ENCODE assay signal across 8 mouse cellular contexts in the genomic region with DNA sequence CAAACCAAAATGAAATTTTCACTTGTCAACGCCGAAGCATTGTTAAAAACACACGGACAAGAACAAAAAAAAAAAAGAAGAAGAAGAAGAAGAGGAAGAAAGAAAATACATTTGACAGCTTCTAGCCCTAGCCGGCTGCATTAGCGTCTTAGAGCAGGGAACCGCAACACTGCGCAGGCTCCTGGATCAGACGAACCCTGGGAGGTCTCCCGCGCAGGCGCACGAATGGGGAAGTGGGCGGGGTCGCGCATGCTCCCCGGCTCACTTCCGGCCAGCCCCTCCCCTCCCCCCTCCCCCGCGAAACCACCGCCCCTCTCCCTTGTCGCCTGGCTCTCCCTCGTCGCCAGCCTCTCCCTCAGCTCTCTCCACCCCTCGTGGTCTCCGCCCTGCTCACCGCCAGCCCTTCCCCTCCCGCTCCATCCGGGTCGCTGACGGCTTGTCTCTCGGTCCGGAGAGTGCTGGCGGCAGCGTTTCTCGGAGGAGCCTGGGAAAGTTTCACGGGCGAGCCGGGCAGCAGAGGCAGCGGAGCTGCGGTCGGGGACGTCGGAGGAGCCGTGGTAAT. TPM values are rescaled to one million over a fixed set of nuclear protein-coding genes. Genes with fewer than 3 reads are reported as not detected.
DNase-seq lines count a peak whose midpoint lies in the region; ATAC-seq lines count a peak whose summit lies in the region.

A gene (plus strand): TSS at position 318 of the 562 bp plus-strand sequence.

- peak; percentile 99 for ATAC-seq in hindbrain, embryonic 12.5 days (ENCODE audit: low FRiP score)

- H3K27ac ChIP-seq in hindbrain, embryonic 12.5 days: peak within 1 kb of the TSS; percentile 95

- peak; percentile 98 for DNase-seq in NIH3T3 (ENCODE audit: low read depth)
- peak; percentile 98 to 99 for DNase-seq in cerebellum, postnatal 10 days
- DNase-seq in frontal cortex, postnatal 10 days (ENCODE audit: low spot score in 2 of 2): peak; percentile 91 to 95
- peak; percentile 91 to 95 for DNase-seq in layer of hippocampus, postnatal 14 days (ENCODE audit: low spot score in 2 of 2)
- peak; percentile 97 for DNase-seq in lung, postnatal 14 days
- peak; percentile 91 for DNase-seq in retina, adult 2 months (ENCODE audit: low read depth, low spot score)
- DNase-seq in thymus, postnatal 36 days: peak; percentile 94 to 96

- no peaks in the 10 kb centered on the region for H3K36me3 ChIP-seq in hindbrain, embryonic 12.5 days

- H3K4me3 ChIP-seq in hindbrain, embryonic 12.5 days: peak within 1 kb of the TSS; percentile 94

- no peaks in the 10 kb centered on the region for H3K27me3 ChIP-seq in hindbrain, embryonic 12.5 days

- H3K9ac ChIP-seq in hindbrain, embryonic 12.5 days: peak within 1 kb of the TSS; percentile 91

- WGBS in hindbrain, embryonic 12.5 days: 0% methylated on average over 34 of the region's 44 CpGs

- peaks cover 18% of the 10 kb centered on the region for H3K4me1 ChIP-seq in hindbrain, embryonic 12.5 days

- H3K4me2 ChIP-seq in hindbrain, embryonic 12.5 days (replicated peaks): peak within 1 kb of the TSS; percentile 65

- no peaks in the 10 kb centered on the region for H3K9me3 ChIP-seq in hindbrain, embryonic 12.5 days (replicated peaks)

RNA-seq across cellular contexts. Expression of the gene that starts here (rescaled TPM):
- 40.9 and 47.1 TPM in 2 replicates for polyA plus RNA-seq in hindbrain, embryonic 12.5 days (2016; fragmentation: Nextera tagmentation; extraction: Ambion mirVana)
- 10 to 100 TPM; 30.3 to 38.1 TPM for total RNA-seq in layer of hippocampus, postnatal 14 days (2021)

Comparison
In these comparisons a context has a peak if more than half of its experiments do, and no peak if none do; other contexts are left out.
1. Peak in every context shown above with its lines: DNase-seq, ATAC-seq, H3K4me3 ChIP-seq and H3K27ac ChIP-seq.